Mouse (Mus musculus): ENCODE results near the gene Kctd2. TPM values are rescaled to one million over a fixed set of nuclear protein-coding genes. Genes with fewer than 3 reads are reported as not detected.
"Not testable (repeated sequence)": the region's sequence is repeated elsewhere in the genome, so short reads cannot be mapped to it uniquely, and the experiment has no call there.

Kctd2 gene
- total RNA-seq, 4 experiments from 2014 or later, result 53.5 to 97.0 (median 65.5) TPM

DNA sequence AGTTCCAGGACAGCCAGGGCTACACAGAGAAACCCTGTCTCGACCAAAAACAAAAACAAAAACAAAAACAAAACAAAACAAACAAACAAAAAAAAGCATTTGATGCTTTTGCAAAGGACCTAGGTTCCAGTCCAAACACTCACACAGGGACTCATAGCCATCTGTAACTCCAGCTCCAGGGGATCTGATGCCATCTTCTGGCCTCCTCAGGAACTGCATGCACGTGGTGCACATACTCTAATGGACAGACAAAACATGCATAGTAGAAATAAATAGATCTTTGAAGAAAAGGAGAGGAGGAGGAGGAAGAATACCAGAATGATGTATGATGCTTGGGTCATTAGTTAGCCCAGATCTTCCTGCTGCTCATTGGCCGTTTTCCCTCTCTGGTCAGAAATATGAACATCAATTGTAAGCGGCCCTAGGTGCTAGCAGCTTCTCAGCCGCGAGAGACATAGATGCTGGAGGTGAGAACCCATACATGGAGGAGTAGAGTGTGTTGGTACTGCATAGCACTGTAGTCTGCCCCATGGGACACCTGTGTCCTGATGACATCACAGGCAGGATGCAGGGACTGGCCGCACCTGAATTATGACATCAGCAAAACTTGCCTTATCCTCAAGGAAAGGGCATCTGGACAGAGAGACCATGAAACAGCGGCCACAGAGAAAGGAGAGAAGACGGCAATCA, 20.1 kb downstream of the Kctd2 start, which contains the start of gene Trim80:
Trim80 (plus strand) TSS at position 640 of the 690 bp plus-strand sequence.
- DNase-seq, result no peak

DNA sequence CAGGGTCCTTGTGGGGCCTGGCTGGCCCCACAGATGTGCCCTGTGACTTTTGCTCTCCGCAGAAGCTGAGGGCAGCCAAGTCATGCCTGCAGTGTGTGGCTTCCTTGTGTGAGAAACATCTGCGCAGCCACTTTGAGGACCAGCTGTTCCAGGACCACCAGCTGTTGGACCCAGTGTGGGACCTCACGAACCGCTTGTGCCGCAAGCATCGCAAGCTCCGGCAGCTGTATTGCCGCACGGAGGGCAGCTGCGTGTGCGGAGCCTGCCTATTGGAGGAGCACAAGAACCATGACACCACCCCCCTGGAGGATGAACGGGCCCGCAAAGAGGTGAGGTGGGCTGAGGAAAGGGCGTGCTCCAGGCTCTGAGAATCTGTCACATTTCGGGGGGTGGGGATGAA, 21.5 kb downstream of the Kctd2 start:
- no peak for DNase-seq

DNA sequence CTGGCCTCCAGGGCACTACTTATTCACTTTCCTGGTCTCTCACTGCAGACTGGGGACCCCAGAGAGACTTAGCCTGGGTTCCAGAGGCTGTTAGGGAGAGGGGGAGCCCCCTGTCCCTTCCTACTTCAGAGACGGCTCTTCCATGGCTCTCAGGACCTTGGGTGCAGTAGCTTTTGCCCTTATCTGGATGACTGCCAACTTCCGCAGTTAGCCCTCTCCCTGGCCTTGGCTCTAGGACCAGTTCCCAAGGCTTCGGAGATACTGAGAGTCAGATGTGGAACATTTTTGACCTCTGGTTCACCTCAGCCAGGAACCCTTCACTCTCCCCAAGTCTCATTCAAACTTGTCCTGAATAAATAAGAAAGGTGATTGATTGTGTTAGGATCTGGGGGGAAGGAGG, 27.0 kb downstream of the Kctd2 start:
- peak; percentile 67 for DNase-seq

DNA sequence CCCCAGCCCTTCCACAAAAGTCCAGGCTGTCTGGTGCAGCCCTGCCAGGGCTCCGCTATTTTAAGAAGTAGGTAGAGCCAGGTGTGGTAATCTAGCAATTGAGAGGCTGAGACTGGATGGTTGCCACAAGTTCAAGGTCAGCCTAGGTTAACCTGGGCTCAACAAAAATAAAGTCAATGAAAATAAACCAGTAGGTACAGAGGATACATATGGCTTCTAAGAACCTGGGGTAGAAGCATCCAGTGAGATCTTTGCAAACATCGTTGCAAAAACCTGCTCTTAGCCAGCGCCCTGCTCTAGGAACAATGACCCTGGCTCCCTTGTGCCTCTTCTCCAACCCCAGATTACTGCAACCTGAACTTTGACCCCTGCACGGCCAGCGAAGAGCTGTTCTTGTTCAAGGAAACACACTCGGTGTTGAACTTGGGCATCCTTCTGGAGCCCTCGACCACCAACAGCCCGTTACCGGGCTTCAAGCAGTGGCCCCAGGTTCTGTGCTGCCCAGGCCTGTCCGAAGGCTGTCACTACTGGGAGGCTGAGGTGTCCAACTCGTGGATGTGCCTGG, 27.5 kb downstream of the Kctd2 start:
- no peak for DNase-seq

DNA sequence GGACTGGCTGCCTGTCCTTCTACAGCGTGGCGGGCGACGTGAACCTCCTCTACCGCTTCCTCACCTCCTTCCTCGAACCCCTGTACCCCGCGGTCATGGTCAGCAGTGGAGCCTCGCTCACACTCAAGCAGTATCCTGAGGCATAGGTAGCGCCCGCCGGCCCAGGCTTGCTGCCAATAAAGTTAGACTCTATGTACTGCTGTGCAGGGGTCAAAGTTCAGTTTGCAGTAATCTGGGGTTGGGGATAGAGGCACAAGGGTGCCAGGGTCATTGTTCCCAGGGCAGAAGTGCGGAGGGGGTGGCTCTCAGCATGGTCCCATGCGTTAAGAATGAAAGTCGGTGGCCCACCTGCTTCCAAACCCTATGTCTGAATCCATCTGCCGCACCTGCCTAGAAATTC, 28.1 kb downstream of the Kctd2 start:
- DNase-seq, result no peak

DNA sequence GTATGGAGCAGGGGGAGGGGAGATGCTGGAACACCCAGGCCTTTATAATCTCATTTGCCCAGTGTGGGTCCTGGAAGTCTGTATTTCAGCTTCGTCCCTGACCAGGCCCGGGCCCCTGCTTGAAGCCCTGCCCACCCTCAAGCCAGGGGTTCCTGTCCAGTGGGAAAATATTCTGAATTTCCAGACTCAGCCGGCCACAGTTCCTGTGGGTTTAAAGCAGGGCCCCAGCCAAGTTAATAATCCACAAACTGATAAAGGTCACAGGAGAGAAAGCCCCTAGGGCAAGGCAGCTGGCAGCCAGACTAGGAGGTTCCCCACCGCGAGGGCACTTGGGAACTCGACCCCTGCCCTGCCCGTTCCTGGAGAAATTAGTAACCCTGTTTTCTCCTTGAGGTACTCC, 29.1 kb downstream of the Kctd2 start:
- no peak for DNase-seq

DNA sequence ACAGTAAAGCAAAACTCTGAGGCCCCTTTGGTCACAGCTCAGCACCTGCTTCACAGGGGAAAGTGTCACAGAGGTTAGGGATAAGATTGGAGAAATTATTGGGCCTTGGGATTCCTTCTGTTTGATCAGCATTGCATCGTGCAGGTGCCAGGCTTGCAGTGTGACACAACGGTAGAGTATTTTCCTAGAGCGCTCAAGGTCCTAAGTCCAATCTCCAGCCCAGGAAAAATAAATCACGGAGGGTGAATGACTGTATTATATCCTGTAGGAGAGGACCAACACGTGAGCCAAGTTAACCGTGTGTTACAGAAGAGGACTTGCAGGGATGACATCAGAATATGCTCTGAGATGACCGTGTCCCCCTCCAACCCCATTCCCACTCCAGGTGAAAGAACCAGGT, 30.2 kb downstream of the Kctd2 start:
- DNase-seq, result no peak

DNA sequence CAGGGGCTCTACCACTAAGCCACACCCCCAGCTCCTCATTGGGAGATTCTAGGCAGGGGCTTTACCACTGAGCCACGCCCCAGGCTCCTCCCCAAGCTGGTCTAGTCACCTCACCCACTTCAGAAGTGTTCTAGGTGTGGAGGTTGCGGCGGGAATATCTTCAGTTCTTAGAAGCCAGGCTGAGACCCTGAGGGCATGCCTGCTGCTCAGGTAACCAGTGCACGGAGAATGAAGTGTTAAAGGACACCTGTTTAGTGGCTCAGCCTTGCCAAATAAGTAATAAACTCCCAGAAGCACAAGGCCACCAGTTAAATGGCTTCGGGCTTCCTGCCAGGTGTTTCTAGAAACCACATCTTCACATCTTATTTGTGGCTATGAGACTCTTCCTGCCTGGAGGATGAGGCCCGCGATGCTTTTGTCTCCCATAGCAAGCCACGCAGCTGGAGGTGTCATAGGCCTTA, 31.9 kb downstream of the Kctd2 start:
- no peak for DNase-seq

DNA sequence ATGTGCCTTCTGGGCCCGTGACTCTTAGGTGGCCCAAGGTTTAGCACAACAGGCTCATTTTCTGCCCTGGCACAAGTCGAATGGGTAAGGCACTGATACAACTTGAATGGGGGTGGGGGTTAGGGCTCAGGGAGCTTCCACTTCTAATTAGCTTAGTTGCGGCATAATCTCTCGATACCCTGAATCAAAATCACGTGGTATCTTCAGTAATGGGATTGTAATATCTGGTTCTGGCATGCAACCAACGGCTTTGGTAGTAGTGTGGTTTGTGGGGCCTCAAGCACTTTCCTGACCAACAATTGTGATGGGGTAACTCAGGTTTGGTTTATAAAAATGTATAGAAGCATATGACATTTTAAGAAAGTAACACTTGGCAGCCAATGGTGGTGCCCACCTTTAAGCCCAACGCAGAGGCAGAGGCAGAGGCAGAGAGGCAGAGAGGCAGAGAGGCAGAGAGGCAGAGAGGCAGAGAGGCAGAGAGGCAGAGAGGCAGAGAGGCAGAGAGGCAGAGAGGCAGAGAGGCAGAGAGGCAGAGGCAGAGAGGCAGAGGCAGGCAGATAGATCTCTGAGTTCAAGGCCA, 32.4 kb downstream of the Kctd2 start:
- no peak for DNase-seq

DNA sequence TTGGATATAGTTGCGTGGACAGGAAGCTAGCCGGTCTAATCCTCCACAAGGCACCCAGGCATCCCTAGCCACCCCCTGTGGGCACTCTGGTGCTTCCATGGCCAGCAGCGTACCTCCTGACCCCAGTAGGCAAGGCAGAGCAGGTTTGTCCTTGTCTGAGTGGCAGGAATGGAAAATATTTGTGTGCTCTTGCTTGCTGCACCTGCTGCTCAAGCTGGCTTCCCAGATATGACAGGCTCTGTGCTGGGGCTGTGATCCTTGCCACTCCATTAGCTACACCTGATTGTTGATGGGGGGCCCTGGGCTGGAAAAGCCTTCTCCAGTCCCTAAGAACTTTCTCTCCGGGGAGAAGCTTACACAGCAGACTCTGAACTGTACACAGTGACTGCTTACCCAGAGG, 33.4 kb downstream of the Kctd2 start:
- no peak for DNase-seq

DNA sequence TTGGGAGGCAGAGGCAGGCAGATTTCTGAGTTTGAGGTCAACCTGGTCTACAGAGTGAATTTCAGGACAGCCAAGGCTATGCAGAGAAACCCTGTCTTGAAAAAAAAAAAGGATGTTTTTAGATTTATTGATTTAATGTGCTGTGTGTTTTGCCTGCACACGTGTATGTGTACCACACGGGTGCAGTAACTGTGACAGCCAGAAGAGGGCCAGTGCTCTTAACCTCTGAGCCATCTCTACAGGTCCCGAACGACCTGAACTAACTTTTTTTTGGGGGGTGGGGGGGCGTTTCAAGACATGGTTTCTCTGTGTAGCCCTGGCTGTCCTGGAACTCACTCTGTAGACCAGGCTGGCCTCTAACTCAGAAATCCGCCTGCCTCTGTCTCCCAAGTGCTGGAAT, 34.9 kb downstream of the Kctd2 start:
- DNase-seq, result not testable (repeated sequence)

DNA sequence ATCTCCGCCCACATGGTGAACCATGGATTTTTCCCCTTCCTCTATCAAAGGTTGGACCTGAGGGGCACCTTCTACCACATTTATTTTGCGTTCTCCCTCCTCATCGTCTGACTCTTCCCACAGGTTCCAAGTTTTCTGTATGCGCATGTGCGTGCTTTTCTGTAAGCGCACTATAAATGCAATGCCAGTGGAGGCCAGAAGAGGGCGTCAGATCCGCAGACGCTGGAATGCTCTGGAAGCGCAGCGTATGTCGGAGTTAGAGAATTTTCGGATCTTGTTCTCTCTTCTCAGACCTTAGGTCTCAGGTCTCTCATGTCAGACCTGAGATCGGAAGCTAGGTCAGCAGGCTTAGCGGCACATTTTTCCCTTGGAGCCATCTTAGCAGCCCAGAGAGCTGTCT, 35.7 kb downstream of the Kctd2 start:
- DNase-seq, result no peak

DNA sequence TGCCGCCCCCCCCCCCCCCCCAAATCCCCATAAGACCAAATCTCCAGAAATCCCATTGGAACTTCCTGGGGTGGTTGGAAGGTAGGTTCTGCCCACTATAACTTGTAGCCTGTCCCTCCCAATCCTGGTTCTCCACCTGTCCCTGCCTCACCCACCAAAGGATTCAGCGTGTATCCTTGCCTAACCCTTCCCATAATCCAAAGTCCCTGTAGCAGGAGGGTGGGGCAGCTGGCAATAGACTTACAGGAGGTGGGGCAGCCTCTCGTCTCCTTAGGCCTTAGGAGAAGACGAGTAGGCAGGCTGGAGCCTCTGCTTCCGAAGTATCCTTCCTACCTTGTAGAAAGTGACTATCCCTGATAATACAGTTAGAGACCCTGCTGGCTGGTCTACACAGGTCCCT, 36.3 kb downstream of the Kctd2 start:
- no peak for DNase-seq

DNA sequence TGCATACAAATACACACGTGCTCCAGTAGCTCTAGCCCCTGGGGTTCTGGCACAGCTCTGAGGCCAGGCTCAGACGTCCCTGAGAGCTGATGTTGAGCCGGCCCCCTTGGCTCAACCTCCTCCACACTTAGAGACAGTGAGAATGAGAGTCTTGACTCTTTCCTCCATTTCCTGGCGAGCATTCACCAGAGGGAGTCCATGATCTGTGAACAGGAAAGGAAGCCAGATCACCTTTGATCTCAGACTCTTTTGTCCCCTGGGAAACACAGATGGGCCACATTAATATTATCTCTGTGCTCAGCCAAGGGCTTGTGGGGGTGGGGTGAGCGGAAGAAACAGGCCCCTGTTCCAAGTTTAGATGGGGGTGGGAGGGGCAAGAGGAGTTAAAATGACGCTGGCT, 37.5 kb downstream of the Kctd2 start:
- no peak for DNase-seq

DNA sequence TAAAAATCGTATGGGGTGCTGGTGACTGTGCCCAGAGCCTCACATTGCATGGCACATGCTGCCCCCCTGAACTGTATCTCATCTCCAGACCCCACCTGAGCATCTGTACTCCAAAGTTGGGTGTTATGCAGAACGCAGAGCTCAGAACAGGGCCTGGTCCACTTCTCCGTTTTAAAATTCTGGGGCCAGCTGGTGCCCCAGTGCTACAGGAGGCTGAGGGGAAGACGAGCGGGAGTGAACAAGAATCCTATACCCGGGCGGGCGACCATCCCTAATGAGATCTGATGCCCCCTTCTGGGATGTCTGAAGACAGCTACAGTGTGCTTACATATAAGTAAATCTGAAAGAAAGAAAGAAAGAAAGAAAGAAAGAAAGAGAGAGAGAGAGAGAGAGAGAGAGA, 41.0 kb downstream of the Kctd2 start:
- no peak for DNase-seq

DNA sequence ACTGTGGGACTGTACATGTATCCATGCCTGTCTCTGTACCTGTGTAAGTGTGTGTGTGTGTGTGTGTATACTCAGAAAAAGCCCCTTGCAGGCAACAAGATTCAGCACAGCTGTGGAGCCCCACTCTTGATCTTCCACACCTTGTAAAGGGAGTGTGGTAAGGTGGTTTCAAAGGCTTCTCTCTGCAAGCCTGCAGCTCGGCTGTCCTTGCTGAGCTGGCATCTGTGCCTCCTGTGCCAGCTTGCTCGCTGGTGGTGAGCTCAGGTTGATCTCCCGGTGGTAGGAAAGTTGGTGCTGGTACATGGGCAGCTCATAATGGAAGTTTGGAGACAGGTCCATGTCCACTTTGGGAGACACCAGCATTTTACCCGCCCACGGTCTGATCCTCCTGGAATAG, 41.9 kb downstream of the Kctd2 start:
- no peak for DNase-seq

DNA sequence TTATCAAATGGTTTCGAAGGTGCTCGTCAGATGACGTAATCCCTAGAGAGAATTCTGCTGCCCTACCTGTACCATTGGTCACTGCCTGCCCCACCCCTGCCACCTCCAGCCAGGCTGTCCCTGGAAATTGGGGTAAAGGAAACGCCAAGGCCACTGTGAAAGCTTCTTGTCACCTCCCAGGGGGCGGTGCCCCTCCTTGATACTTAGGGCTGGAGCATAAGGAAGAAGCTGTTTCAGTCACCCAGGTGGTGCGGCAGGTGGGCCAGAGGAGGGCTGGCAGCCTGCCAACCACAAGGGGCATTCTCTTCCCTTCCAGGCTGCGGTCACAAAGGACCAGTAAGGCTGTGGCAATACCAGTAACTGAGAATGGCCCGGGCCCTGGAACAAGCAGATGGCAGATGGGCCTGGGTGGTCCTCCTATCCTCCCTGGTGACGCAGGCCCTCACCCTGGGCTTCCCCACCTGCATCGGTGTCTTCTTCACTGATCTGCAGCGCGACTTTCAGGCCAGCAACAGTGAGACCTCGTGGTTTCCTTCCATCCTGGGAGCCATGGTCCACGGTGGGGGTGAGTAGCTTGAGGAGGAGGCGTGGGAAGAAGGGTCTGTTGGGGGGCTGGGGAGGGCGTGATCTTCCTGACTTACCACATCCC, 42.4 kb downstream of the Kctd2 start, which contains the start of gene Slc16a5:
Slc16a5 (plus strand) TSS at position 232 of the 649 bp plus-strand sequence.
- no peak for DNase-seq

DNA sequence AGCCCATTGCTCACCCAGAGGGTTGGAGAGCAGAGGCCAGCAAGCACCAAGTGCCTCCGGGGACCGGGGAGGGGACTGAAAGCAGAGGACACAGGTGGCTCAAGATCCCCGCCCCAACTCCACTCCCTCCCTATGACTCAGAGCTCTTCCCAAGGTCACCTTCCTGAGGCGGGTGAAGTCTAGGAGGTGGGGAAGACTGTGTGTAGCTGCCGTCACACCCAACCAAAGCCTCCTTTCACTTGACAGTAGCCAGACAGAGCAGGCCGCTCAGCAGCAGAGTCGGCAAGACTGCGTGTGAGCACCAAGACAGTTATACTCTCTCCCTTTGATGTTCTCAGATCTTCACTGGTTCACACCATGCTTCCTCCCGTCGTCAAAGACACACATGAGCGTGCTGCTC, 43.5 kb downstream of the Kctd2 start:
- no peak for DNase-seq

DNA sequence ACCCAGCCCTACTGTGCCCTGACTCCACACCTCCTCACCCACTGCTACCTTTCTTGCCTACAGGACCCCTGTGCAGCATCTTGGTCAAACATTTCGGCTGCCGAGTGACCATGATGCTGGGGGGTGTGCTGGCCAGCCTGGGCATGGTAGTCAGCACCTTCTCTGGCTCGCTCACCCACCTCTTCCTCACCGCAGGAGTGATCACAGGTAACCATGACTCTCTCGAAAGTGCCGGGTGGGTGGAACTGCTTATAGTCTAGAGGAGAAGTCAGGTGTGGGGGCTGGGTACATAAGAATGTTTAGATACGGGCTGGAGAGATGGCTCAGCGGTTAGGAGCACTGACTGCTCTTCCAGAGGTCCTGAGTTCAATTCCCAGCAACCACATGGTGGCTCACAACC, 44.9 kb downstream of the Kctd2 start:
- DNase-seq, result no peak

DNA sequence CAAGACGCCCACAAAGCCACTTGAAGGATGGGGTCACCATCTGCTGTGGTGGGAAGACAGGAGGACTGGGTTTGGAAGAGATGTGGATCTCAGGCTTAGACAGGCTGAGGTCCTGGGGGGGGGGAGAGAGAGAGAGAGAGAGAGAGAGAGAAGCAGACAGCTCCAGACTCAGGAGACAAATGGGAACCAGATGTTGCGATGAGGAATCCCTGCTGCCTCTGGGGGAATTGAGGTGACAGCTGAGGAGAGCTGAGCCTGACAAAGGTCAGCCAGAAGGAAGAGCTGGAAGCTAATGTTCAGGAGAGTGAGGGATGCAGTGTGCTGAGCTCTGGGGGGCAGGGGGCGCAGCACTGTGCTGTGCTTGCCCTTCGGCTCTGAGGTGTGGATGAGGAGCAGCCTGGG, 47.3 kb downstream of the Kctd2 start:
- no peak for DNase-seq

DNA sequence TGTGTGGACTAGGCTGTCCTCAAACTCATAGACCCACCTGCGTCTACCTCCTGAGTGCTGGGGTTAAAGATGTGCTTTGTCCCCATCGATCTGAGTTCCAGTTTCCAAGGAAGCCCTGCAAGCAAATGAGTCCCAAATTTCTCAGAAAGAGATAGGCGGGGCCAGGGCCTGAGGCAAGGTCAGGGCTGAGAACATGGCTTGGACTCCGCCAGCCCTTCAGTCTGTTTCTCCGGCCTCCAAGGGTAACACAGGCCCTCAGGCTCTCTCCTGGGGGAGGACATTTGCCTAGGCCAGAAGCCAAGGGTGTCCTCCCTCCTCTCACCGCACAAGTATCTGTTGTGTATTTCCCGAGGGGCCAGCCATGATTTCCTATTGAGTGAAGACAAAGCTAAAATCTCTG, 52.3 kb downstream of the Kctd2 start:
- no peak for DNase-seq

DNA sequence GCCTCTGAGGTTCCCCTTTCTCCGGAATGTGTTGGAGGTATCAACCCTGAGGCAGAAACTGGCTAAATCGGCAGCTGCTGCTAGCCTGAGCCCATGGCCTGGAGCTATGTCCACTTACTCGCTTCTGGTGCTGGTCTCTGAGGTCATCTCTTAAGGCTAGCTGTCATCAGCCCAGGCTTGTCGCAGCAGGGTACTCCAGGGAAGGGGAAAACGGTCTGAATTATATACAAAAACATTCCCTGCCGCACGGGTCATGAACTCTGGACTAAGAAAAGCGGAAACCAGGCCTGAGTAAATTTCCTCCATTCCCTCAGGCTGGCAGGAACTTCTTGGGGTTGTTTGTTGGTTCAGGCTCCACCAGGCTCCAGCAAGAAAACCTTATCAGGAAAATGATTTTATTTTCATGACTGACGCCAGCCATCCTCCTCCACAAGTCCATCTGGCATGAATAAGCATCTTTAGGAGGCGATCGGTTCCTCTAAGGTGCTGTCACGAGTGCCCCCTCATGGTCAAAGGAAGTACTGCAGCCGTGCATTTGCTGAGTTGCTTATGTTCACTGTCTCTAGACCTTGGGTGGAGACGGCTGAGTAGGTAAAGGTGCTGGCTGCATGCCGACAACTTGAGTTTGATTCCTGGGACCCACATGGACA, 53.8 kb downstream of the Kctd2 start:
- peak; percentile 89 for DNase-seq

All from adrenal gland, adult 8-10 months (tissue).